Mouse (Mus musculus) neural tube, embryonic 11.5 days (tissue): Measurements from ENCODE around the gene Rhox2g. TPM values are rescaled to one million over a fixed set of nuclear protein-coding genes. Genes with fewer than 3 reads are reported as not detected.
"Not testable (repeated sequence)": the region's sequence is repeated elsewhere in the genome, so short reads cannot be mapped to it uniquely, and the experiment has no call there.

Experiments
- ATAC-seq: fragments of 200-750 bp; cut with Nextera tagmentation; 2 replicates; pipeline ENCODE4 v1.8.0; 2017; ENCODE audit warnings: moderate number of reproducible peaks, mild to moderate bottlenecking, moderate TSS enrichment, moderate library complexity; ENCODE audit not compliant: insufficient read depth, low FRiP score, low TSS enrichment
- DNase-seq: peaks from one replicate; pipeline ENCODE4 v3.0.0-alpha.2; 2015; ENCODE audit warnings: low spot score
- H3K27ac ChIP-seq: fragments of 300-500 bp; sonication (generic); 2 replicates; pipeline ENCODE4 v1.5.1; 2014; ENCODE audit warnings: low read depth, mild to moderate bottlenecking, low read length
- H3K27me3 ChIP-seq: fragments of 300-500 bp; sonication (generic); 2 replicates; pipeline ENCODE4 v1.6.1; 2014; ENCODE audit warnings: mild to moderate bottlenecking, low read length, mixed read lengths; ENCODE audit not compliant: control insufficient read depth, insufficient read depth
- H3K36me3 ChIP-seq: fragments of 300-500 bp; sonication (generic); 2 replicates; pipeline ENCODE4 v1.6.1; 2014; ENCODE audit warnings: mild to moderate bottlenecking, low read length, moderate library complexity, mixed read lengths; ENCODE audit not compliant: control insufficient read depth, insufficient read depth
- H3K4me1 ChIP-seq: fragments of 300-500 bp; sonication (generic); 2 replicates; pipeline ENCODE4 v1.6.1; 2014; ENCODE audit warnings: low read length, mixed read lengths; ENCODE audit not compliant: control insufficient read depth, insufficient read depth
- H3K4me2 ChIP-seq: fragments of 300-500 bp; sonication (generic); 2 replicates; pipeline ENCODE4 v1.6.1; 2014; ENCODE audit warnings: low read depth, mild to moderate bottlenecking, moderate library complexity
- H3K4me3 ChIP-seq: fragments of 300-500 bp; sonication (generic); 2 replicates; pipeline ENCODE4 v1.5.1; 2014; ENCODE audit warnings: low read depth, low read length
- H3K9ac ChIP-seq: fragments of 300-500 bp; sonication (generic); 2 replicates; pipeline ENCODE4 v1.6.1; 2014; ENCODE audit warnings: mild to moderate bottlenecking, low read length
- H3K9me3 ChIP-seq: fragments of 300-500 bp; sonication (generic); 2 replicates; pipeline ENCODE4 v1.6.1; 2016; ENCODE audit warnings: low read length; ENCODE audit not compliant: control insufficient read depth
- WGBS: fragments of 180-500 bp; shearing (Covaris S2); extraction: QIAGEN DNeasy Blood & Tissue Kit; methylation state at CpG from one replicate; pipeline ENCODE4 v1.1.7; 2014; 5-methylcytosine and 5-hydroxymethylcytosine counted together
- polyA plus RNA-seq: library from polyadenylated mRNA; unstranded; fragments of >200 nt; fragmentation: Nextera tagmentation; extraction: Ambion mirVana; gene quantifications from 2 replicates; pipeline ENCODE4 v1.2.1, GENCODE M21; 2014

Gene Rhox2g
- polyA plus RNA-seq = not detected in 2 replicates

DNA sequence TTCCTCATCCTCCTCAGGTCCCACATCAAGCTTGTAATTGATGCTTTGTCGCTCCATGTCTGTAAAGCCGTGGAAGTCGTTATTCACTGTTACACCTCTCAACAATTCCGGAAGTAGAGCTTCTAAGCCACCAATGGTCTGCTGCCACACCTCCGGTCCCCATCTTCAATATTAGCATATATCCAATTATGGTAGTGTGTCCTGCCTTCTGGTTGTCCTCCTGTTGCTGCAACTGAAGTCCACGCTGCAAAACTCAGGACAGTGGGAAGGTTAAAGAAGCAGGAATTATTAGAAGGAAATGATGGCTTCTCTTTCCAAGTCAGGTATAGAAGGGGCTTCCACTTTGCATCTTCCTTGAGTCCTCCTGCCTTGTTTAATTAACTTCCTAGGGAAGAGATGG, at the start of gene Rhox2g:
Gene Rhox2g, minus strand, starts transcription at position 101 of the 400 bp plus-strand sequence.
- WGBS = 96% methylated on average over 6 of the region's 6 CpGs
- H3K9ac ChIP-seq, H3K9me3 ChIP-seq, H3K4me2 ChIP-seq, DNase-seq, ATAC-seq, H3K4me3 ChIP-seq, H3K4me1 ChIP-seq, H3K27me3 ChIP-seq, H3K36me3 ChIP-seq, H3K27ac ChIP-seq: not testable (repeated sequence)

- DNase-seq = no peak
- Histone ChIP-seq H3K4me2 (no peak overlapping the region), H3K36me3 (no peaks in the 10 kb centered on the region), H3K9ac (no peak overlapping the region), H3K4me1 (no peaks in the 10 kb centered on the region), H3K27me3 (no peaks in the 10 kb centered on the region), H3K9me3 (no peaks in the 10 kb centered on the region), H3K27ac (no peak overlapping the region), H3K4me3 (no peak overlapping the region)
- no peak for ATAC-seq
- 88% methylated on average over 2 of the region's 2 CpGs for WGBS
Measured at GRCm38 (mm10) chrX:37692261-37692660, 49.0 kb upstream of the Rhox2g start.

- Histone ChIP-seq H3K9ac (no peak overlapping the region), H3K9me3 (no peaks in the 10 kb centered on the region), H3K4me1 (no peaks in the 10 kb centered on the region), H3K27ac (no peak overlapping the region), H3K27me3 (no peaks in the 10 kb centered on the region), H3K36me3 (no peaks in the 10 kb centered on the region), H3K4me2 (no peak overlapping the region), H3K4me3 (no peak overlapping the region)
- DNase-seq = no peak
- ATAC-seq = no peak
- 85% methylated on average over 24 of the region's 24 CpGs for WGBS
Measured at GRCm38 (mm10) chrX:37683031-37683715, 39.9 kb upstream of the Rhox2g start.

- not testable (repeated sequence) for H3K4me2 ChIP-seq, ATAC-seq, H3K9ac ChIP-seq, H3K36me3 ChIP-seq, H3K27me3 ChIP-seq, H3K27ac ChIP-seq, H3K4me3 ChIP-seq, DNase-seq, H3K4me1 ChIP-seq, H3K9me3 ChIP-seq
- WGBS = 87% methylated on average over 8 of the region's 8 CpGs
Measured at GRCm38 (mm10) chrX:37673177-37673576, 29.9 kb upstream of the Rhox2g start, which contains the start of gene Rhox2h. Gene Rhox2h (minus strand): TSS chrX:37673277.

- not testable (repeated sequence) for H3K4me1 ChIP-seq, ATAC-seq, H3K4me3 ChIP-seq, H3K27me3 ChIP-seq, H3K9ac ChIP-seq, H3K4me2 ChIP-seq, H3K36me3 ChIP-seq, DNase-seq, H3K9me3 ChIP-seq, H3K27ac ChIP-seq
- 88% methylated on average over 1 of the region's 3 CpGs for WGBS
Measured at GRCm38 (mm10) chrX:37668664-37669063, 25.4 kb upstream of the Rhox2g start, which contains the start of gene Rhox3h. Gene Rhox3h (minus strand): TSS chrX:37668764.

- not testable (repeated sequence) for H3K9ac ChIP-seq, ATAC-seq, H3K36me3 ChIP-seq, DNase-seq, H3K4me3 ChIP-seq, H3K9me3 ChIP-seq, H3K27me3 ChIP-seq, H3K27ac ChIP-seq, H3K4me2 ChIP-seq, H3K4me1 ChIP-seq
- 96% methylated on average over 14 of the region's 20 CpGs for WGBS
Measured at GRCm38 (mm10) chrX:37651227-37651626, 8.0 kb upstream of the Rhox2g start, which contains the start of gene Rhox4g. Gene Rhox4g (minus strand): TSS chrX:37651327.

GRCm38 (mm10) chrX:37628512-37628911, 14.8 kb downstream of the Rhox2g start, which contains the start of gene Rhox3g:
Gene Rhox3g (minus strand): TSS chrX:37628612.
- H3K4me2 ChIP-seq, H3K9me3 ChIP-seq, H3K9ac ChIP-seq, H3K4me3 ChIP-seq, H3K36me3 ChIP-seq, ATAC-seq, H3K4me1 ChIP-seq, H3K27ac ChIP-seq, DNase-seq, H3K27me3 ChIP-seq: not testable (repeated sequence)
- WGBS = 90% methylated on average over 2 of the region's 2 CpGs

DNA sequence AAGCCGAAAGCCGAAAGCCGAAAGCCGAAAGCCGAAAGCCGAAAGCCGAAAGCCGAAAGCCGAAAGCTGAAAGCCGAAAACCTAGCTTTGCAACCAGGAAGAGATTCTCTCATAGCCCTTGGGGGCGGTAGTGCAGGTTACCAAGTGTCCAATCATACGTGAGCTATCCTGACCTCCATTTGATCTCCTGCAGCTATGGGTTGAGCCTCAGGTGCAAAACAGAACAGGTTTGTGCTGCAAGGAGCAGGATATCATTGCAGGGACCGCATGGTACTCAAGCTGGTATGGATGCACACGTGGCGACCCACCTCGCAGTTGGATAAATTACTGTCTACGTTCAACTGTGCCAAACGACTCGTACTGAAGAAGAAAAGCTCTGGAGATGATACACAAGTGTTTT, 35.7 kb downstream of the Rhox2g start, which contains the start of gene Rhox4f:
Gene Rhox4f, minus strand, starts transcription at position 101 of the 400 bp plus-strand sequence.
- not testable (repeated sequence) for H3K4me3 ChIP-seq, H3K27me3 ChIP-seq, H3K9me3 ChIP-seq, H3K36me3 ChIP-seq, H3K27ac ChIP-seq, ATAC-seq, H3K4me2 ChIP-seq, H3K4me1 ChIP-seq, H3K9ac ChIP-seq, DNase-seq
- 94% methylated on average over 14 of the region's 19 CpGs for WGBS
